Mouse (Mus musculus): Measurements from ENCODE around the gene Tcp11l2.

- TF ChIP-seq CTCF (IDR thresholded peaks at IDR 0.05; ENCODE audit: low read depth) = no peak
- no peak for TF ChIP-seq EP300 (IDR thresholded peaks at IDR 0.05; ENCODE audit: low read depth)
Observed at GRCm38 (mm10) chr10:84531576-84531975, 44.9 kb upstream of the Tcp11l2 start.

Data from heart, postnatal 0 days (tissue).